Mouse (Mus musculus) heart, postnatal 0 days (tissue): Measurements from ENCODE around the gene Rnf152.

ENCODE experiments used
- CTCF ChIP-seq: IDR thresholded peaks from 2 replicates; pipeline ENCODE4 v1.5.1; 2016; ENCODE audit warnings: antibody characterized with exemption, control low read depth, low read depth
- EP300 ChIP-seq: IDR thresholded peaks from 2 replicates; pipeline ENCODE4 v1.6.1; 2016; ENCODE audit warnings: antibody characterized with exemption, low read depth

GRCm38 (mm10) chr1:105402853-105403252, 46.3 kb upstream of the Rnf152 start:
- TF ChIP-seq CTCF (no peak), EP300 (no peak)
